Mouse (Mus musculus): Measurements from ENCODE around the gene Hspa12a. TPM values are rescaled to one million over a fixed set of nuclear protein-coding genes. Genes with fewer than 3 reads are reported as not detected.
"Not testable (repeated sequence)": the region's sequence is repeated elsewhere in the genome, so short reads cannot be mapped to it uniquely, and the experiment has no call there.

Hspa12a gene
- polyA plus RNA-seq, 1 experiment: 17.9 TPM

- H3K27me3 ChIP-seq (replicated peaks; ENCODE audit: control insufficient read depth, insufficient read depth, low read length): no peaks in the 10 kb centered on the region
- TF ChIP-seq CTCF (conservative IDR thresholded peaks at IDR 0.05; ENCODE audit: insufficient read depth, insufficient read length, low read depth, low read length): no peak
- no peaks in the 10 kb centered on the region for H3K4me1 ChIP-seq (ENCODE audit: control insufficient read depth, insufficient read depth, low read length)
- no peak overlapping the region for H3K4me3 ChIP-seq (ENCODE audit: insufficient read depth, low read depth, low read length)
- H3K27ac ChIP-seq (ENCODE audit: insufficient read depth, low read depth, low read length): no peak overlapping the region
- no peak for DNase-seq
- WGBS: 4% methylated on average over 11 of the region's 11 CpGs
- H3K36me3 ChIP-seq (ENCODE audit: control insufficient read depth, insufficient read depth, low read length): no peaks in the 10 kb centered on the region
Measured at GRCm38 (mm10) chr19:58910941-58911368, 32.5 kb downstream of the Hspa12a start.

GRCm38 (mm10) chr19:58908018-58908417 is 35.4 kb downstream of the Hspa12a start:
- Histone ChIP-seq H3K4me1 (ENCODE audit: control insufficient read depth, insufficient read depth, low read length) (no peaks in the 10 kb centered on the region), H3K27me3 (replicated peaks; ENCODE audit: control insufficient read depth, insufficient read depth, low read length) (no peaks in the 10 kb centered on the region), H3K27ac (ENCODE audit: insufficient read depth, low read depth, low read length) (no peak overlapping the region), H3K4me3 (ENCODE audit: insufficient read depth, low read depth, low read length) (no peak overlapping the region), H3K36me3 (ENCODE audit: control insufficient read depth, insufficient read depth, low read length) (no peaks in the 10 kb centered on the region)
- 62% methylated on average over 10 of the region's 10 CpGs for WGBS
- TF ChIP-seq POLR2A (IDR thresholded peaks at IDR 0.05; ENCODE audit: low read depth, low read length) (no peak), CTCF (conservative IDR thresholded peaks at IDR 0.05; ENCODE audit: insufficient read depth, insufficient read length, low read depth, low read length) (no peak)
- DNase-seq: no peak

- Histone ChIP-seq H3K4me1 (ENCODE audit: control insufficient read depth, insufficient read depth, low read length) (no peaks in the 10 kb centered on the region), H3K4me3 (ENCODE audit: insufficient read depth, low read depth, low read length) (no peak overlapping the region), H3K27me3 (replicated peaks; ENCODE audit: control insufficient read depth, insufficient read depth, low read length) (no peaks in the 10 kb centered on the region), H3K27ac (ENCODE audit: insufficient read depth, low read depth, low read length) (no peak overlapping the region), H3K36me3 (ENCODE audit: control insufficient read depth, insufficient read depth, low read length) (no peaks in the 10 kb centered on the region)
- TF ChIP-seq POLR2A (IDR thresholded peaks at IDR 0.05; ENCODE audit: low read depth, low read length) (no peak), CTCF (conservative IDR thresholded peaks at IDR 0.05; ENCODE audit: insufficient read depth, insufficient read length, low read depth, low read length) (no peak)
- WGBS: 60% methylated on average over 9 of the region's 9 CpGs
- DNase-seq: no peak
Measured at GRCm38 (mm10) chr19:58906685-58907084, 36.8 kb downstream of the Hspa12a start.

- Histone ChIP-seq H3K27me3 (replicated peaks; ENCODE audit: control insufficient read depth, insufficient read depth, low read length) (no peaks in the 10 kb centered on the region), H3K27ac (ENCODE audit: insufficient read depth, low read depth, low read length) (no peak overlapping the region), H3K4me1 (ENCODE audit: control insufficient read depth, insufficient read depth, low read length) (no peaks in the 10 kb centered on the region), H3K4me3 (ENCODE audit: insufficient read depth, low read depth, low read length) (peak overlapping the region; percentile 21; the same call in 1 of the 2 replicates), H3K36me3 (ENCODE audit: control insufficient read depth, insufficient read depth, low read length) (no peaks in the 10 kb centered on the region)
- DNase-seq: peak; percentile 85
- under 1% methylated on average over 11 of the region's 11 CpGs for WGBS
- no peak for TF ChIP-seq POLR2A (IDR thresholded peaks at IDR 0.05; ENCODE audit: low read depth, low read length)
- TF ChIP-seq CTCF (conservative IDR thresholded peaks at IDR 0.05; ENCODE audit: insufficient read depth, insufficient read length, low read depth, low read length): peak; percentile 98
Measured at GRCm38 (mm10) chr19:58903899-58904327, 39.5 kb downstream of the Hspa12a start.

GRCm38 (mm10) chr19:58903079-58903898 is 40.2 kb downstream of the Hspa12a start:
- no peaks in the 10 kb centered on the region for H3K36me3 ChIP-seq (ENCODE audit: control insufficient read depth, insufficient read depth, low read length)
- DNase-seq: no peak
- no peak for TF ChIP-seq POLR2A (IDR thresholded peaks at IDR 0.05; ENCODE audit: low read depth, low read length)
- TF ChIP-seq CTCF (conservative IDR thresholded peaks at IDR 0.05; ENCODE audit: insufficient read depth, insufficient read length, low read depth, low read length): no peak
- no peaks in the 10 kb centered on the region for H3K4me1 ChIP-seq (ENCODE audit: control insufficient read depth, insufficient read depth, low read length)
- no peak overlapping the region for H3K27ac ChIP-seq (ENCODE audit: insufficient read depth, low read depth, low read length)
- H3K4me3 ChIP-seq (ENCODE audit: insufficient read depth, low read depth, low read length): no peak overlapping the region
- 59% methylated on average over 7 of the region's 7 CpGs for whole genome bisulfite sequencing
- H3K27me3 ChIP-seq (replicated peaks; ENCODE audit: control insufficient read depth, insufficient read depth, low read length): no peaks in the 10 kb centered on the region

- not testable (repeated sequence) for H3K4me1 ChIP-seq (ENCODE audit: control insufficient read depth, insufficient read depth, low read length); H3K27ac ChIP-seq (ENCODE audit: insufficient read depth, low read depth, low read length); DNase-seq; H3K4me3 ChIP-seq (ENCODE audit: insufficient read depth, low read depth, low read length); H3K27me3 ChIP-seq (replicated peaks; ENCODE audit: control insufficient read depth, insufficient read depth, low read length); H3K36me3 ChIP-seq (ENCODE audit: control insufficient read depth, insufficient read depth, low read length)
- 93% methylated on average over 10 of the region's 10 CpGs for WGBS
Measured at GRCm38 (mm10) chr19:58900471-58900870, 43.0 kb downstream of the Hspa12a start.

GRCm38 (mm10) chr19:58896216-58896615 is 47.2 kb downstream of the Hspa12a start:
- TF ChIP-seq POLR2A (IDR thresholded peaks at IDR 0.05; ENCODE audit: low read depth, low read length) (no peak), CTCF (conservative IDR thresholded peaks at IDR 0.05; ENCODE audit: insufficient read depth, insufficient read length, low read depth, low read length) (no peak)
- DNase-seq: no peak
- Histone ChIP-seq H3K27me3 (replicated peaks; ENCODE audit: control insufficient read depth, insufficient read depth, low read length) (no peaks in the 10 kb centered on the region), H3K36me3 (ENCODE audit: control insufficient read depth, insufficient read depth, low read length) (no peaks in the 10 kb centered on the region), H3K27ac (ENCODE audit: insufficient read depth, low read depth, low read length) (no peak overlapping the region), H3K4me1 (ENCODE audit: control insufficient read depth, insufficient read depth, low read length) (no peaks in the 10 kb centered on the region), H3K4me3 (ENCODE audit: insufficient read depth, low read depth, low read length) (no peak overlapping the region)
- WGBS: 89% methylated on average over 3 of the region's 3 CpGs

Data from kidney, adult 2 months (tissue).